Mouse (Mus musculus): ENCODE results near the gene Gmcl1. TPM values are rescaled to one million over a fixed set of nuclear protein-coding genes. Genes with fewer than 3 reads are reported as not detected.

Gene Gmcl1
- polyA plus RNA-seq (2015; fragmentation: Nextera tagmentation; extraction: Ambion mirVana), result 8.9 and 10.3 TPM in 2 replicates

DNA sequence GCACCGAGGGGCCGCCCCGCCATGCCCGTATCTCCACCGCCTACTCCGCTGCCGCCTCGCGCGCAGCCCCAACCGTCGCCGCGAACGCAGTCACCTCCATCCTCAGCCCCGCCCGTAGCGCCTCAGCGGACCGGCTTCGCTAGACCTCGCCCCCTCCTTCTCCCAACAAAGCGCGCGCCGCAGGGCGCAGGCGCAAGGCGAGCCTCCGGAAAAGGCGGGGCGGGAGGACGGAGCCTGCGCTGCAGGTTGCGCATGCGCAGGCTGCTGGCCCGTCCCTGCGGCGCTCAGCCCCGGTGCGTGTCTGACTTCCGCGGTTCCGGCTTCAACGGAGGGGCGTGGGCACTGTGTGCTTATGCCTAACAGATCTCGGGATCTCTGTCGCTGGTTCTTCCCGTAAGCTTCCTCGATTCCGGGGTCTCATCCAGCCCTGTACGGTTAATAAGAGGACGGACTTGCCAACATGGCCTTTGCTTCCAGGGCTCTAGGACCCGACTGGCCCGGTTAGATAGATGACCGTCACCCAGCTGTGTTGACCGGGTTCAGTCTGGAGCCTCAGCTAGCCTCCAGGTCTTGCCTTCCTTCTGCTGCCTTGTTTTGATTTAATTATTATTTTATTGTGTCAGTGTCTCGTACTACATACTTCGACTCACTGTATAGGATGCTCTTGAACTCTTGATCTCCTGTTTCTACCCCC lies at the start of gene Gmcl1:
Gene Gmcl1 (minus strand): TSS at position 201 of the 694 bp plus-strand sequence.
- peak within 1 kb of the TSS; percentile 93 for H3K27ac ChIP-seq
- no peaks in the 10 kb centered on the region for H3K36me3 ChIP-seq
- H3K4me3 ChIP-seq (replicated peaks), result peak within 1 kb of the TSS; percentile 93
- DNase-seq, result peak; percentile 97
- no peaks in the 10 kb centered on the region for H3K9me3 ChIP-seq (replicated peaks)
- no peaks in the 10 kb centered on the region for H3K27me3 ChIP-seq
- H3K4me2 ChIP-seq, result peak within 1 kb of the TSS; percentile 100
- ATAC-seq (ENCODE audit: low read depth), result peak; percentile 95
- H3K4me1 ChIP-seq (replicated peaks), result peaks cover 37% of the 10 kb centered on the region
- peak within 1 kb of the TSS; percentile 94 for H3K9ac ChIP-seq
- WGBS (ENCODE audit: insufficient replicate concordance), result under 1% methylated on average over 58 of the region's 59 CpGs

DNA sequence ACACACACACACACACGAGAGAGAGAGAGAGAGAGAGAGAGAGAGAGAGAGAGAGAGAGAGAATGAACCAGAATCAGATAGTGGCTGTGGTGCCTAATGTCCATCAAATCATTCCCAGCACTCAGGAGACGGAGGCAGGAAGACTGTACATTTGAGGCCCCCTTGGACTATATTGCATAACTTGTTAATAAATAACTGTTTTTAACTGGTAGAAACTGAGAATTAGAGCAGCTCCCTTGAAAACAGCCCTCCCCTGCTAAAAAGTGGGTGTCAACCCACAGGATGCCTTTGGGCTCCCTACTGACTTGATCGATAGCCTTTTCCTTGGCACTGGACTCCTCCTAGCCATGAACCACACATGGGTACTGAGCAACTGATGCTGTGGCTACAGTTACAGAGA lies 49.2 kb upstream of the Gmcl1 start:
- Histone ChIP-seq H3K4me3 (replicated peaks) (no peak overlapping the region), H3K9ac (no peak overlapping the region), H3K4me1 (replicated peaks) (peaks cover 5% of the 10 kb centered on the region; the same call in 1 of the 2 replicates), H3K36me3 (no peaks in the 10 kb centered on the region), H3K4me2 (no peak overlapping the region), H3K27ac (no peak overlapping the region), H3K27me3 (no peaks in the 10 kb centered on the region), H3K9me3 (replicated peaks) (no peaks in the 10 kb centered on the region)
- 0 out of 2 replicates have a peak, but pooled peaks have one; percentile 45 for ATAC-seq (ENCODE audit: low read depth)
- WGBS (ENCODE audit: insufficient replicate concordance), result 70% methylated on average over 2 of the region's 3 CpGs
- no peak for DNase-seq

- no peak overlapping the region for H3K4me3 ChIP-seq (replicated peaks)
- no peak overlapping the region for H3K4me2 ChIP-seq
- H3K36me3 ChIP-seq, result no peaks in the 10 kb centered on the region
- no peak for ATAC-seq (ENCODE audit: low read depth)
- H3K4me1 ChIP-seq (replicated peaks), result peaks cover 5% of the 10 kb centered on the region; the same call in 1 of the 2 replicates
- H3K27ac ChIP-seq, result 0 out of 2 replicates have a peak overlapping the region, but pooled peaks have one; percentile 5
- H3K27me3 ChIP-seq, result no peaks in the 10 kb centered on the region
- WGBS (ENCODE audit: insufficient replicate concordance), result 42% methylated on average over 2 of the region's 2 CpGs
- no peak for DNase-seq
- H3K9me3 ChIP-seq (replicated peaks), result no peaks in the 10 kb centered on the region
- no peak overlapping the region for H3K9ac ChIP-seq
Measured at GRCm38 (mm10) chr6:86781361-86781957, 48.3 kb upstream of the Gmcl1 start.

DNA sequence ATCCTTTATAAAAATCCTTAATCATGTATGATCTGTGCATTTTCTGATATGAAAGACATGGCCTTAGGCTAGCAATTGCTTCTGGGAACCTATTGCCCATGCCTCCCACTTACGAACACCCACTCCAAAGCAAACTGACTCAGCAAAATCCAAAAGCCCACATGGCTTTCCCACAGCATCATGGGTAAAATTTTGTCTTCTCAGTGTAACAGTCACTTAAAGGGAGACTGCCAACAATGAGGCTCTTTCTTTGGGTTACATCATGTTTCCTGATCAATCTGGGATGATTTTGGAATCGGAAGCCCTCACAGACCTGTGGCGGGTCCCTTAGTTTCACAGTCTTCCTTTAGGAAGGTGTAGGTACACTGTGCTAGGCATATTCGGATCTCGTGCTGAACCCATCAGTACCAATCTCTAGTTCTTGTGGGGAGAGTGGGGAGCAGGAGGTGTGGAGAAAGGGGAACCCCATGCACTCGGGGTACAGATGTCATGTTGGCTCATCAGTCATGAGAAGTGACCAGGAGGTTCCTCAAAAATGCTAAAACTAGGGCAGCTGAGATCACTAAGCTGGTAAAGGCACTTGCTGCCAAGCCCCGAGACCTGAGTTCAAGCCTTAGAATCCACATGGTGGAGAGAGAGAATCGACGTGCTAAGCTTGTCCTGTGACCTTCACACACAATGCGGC lies 45.9 kb upstream of the Gmcl1 start:
- Histone ChIP-seq H3K4me3 (replicated peaks) (no peak overlapping the region), H3K9me3 (replicated peaks) (no peaks in the 10 kb centered on the region), H3K27me3 (no peaks in the 10 kb centered on the region), H3K4me2 (no peak overlapping the region), H3K36me3 (no peaks in the 10 kb centered on the region), H3K27ac (no peak overlapping the region), H3K4me1 (replicated peaks) (peaks cover 5% of the 10 kb centered on the region; the same call in 1 of the 2 replicates), H3K9ac (no peak overlapping the region)
- 68% methylated on average over 10 of the region's 10 CpGs for WGBS (ENCODE audit: insufficient replicate concordance)
- ATAC-seq (ENCODE audit: low read depth), result no peak
- DNase-seq, result no peak

DNA sequence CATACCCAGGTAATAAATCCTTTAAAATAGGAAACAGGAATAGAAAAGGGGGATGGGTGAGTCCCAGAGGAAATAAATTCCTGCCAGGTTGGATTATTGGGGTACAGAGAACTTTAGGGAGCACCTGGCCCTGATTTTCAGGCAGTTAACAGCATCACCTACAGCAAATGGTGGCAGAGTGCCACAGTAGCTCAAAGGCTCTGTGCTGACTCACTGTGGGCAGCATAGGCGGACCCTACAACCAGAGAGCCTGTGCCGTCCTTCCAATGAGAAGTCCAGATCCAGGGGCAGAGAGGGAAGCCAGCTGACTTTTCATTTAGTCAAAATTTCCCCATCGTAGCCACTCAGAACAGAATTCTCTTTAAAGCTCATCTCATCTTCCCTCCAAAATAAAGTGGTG lies 44.0 kb upstream of the Gmcl1 start:
- peaks cover 5% of the 10 kb centered on the region; the same call in 1 of the 2 replicates for H3K4me1 ChIP-seq (replicated peaks)
- H3K9ac ChIP-seq, result no peak overlapping the region
- no peaks in the 10 kb centered on the region for H3K27me3 ChIP-seq
- no peak overlapping the region for H3K27ac ChIP-seq
- 35% methylated on average over 3 of the region's 3 CpGs for WGBS (ENCODE audit: insufficient replicate concordance)
- H3K4me3 ChIP-seq (replicated peaks), result no peak overlapping the region
- DNase-seq (no peak), ATAC-seq (ENCODE audit: low read depth) (no peak)
- H3K9me3 ChIP-seq (replicated peaks), result no peaks in the 10 kb centered on the region
- H3K4me2 ChIP-seq, result no peak overlapping the region
- no peaks in the 10 kb centered on the region for H3K36me3 ChIP-seq

GRCm38 (mm10) chr6:86776706-86777071 lies 43.5 kb upstream of the Gmcl1 start:
- Histone ChIP-seq H3K27me3 (no peaks in the 10 kb centered on the region), H3K4me3 (replicated peaks) (no peak overlapping the region), H3K9ac (no peak overlapping the region), H3K36me3 (no peaks in the 10 kb centered on the region), H3K4me1 (replicated peaks) (peaks cover 5% of the 10 kb centered on the region; the same call in 1 of the 2 replicates), H3K4me2 (no peak overlapping the region), H3K9me3 (replicated peaks) (no peaks in the 10 kb centered on the region), H3K27ac (no peak overlapping the region)
- no peak for ATAC-seq (ENCODE audit: low read depth)
- 58% methylated on average over 4 of the region's 4 CpGs for WGBS (ENCODE audit: insufficient replicate concordance)
- no peak for DNase-seq

- no peak for DNase-seq
- no peak overlapping the region for H3K9ac ChIP-seq
- H3K27me3 ChIP-seq, result no peaks in the 10 kb centered on the region
- no peaks in the 10 kb centered on the region for H3K4me1 ChIP-seq (replicated peaks)
- no peak overlapping the region for H3K4me3 ChIP-seq (replicated peaks)
- no peak overlapping the region for H3K4me2 ChIP-seq
- no peak for ATAC-seq (ENCODE audit: low read depth)
- 77% methylated on average over 8 of the region's 8 CpGs for WGBS (ENCODE audit: insufficient replicate concordance)
- H3K27ac ChIP-seq, result no peak overlapping the region
- H3K9me3 ChIP-seq (replicated peaks), result no peaks in the 10 kb centered on the region
- no peaks in the 10 kb centered on the region for H3K36me3 ChIP-seq
Measured at GRCm38 (mm10) chr6:86776001-86776705, 43.0 kb upstream of the Gmcl1 start.

DNA sequence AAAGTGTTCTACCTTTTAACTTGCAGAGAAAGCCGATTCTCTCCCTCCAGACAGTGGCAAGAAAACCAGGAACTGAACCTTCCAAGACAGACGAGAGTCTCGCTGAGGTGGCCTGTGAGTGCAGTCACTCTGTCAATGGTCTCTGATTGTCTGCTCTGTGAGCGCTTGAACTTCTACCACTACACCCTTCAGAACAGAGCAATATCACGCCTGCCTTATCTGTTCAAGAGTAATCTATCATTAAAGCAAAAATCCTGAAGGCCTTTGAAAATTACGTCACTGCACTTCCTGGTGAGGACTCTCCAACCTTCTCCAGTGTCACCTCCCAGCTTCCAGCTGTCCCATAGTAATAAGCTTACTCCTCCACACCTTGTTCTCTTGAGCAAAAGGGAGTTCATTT lies 41.8 kb upstream of the Gmcl1 start:
- WGBS (ENCODE audit: insufficient replicate concordance), result 65% methylated on average over 6 of the region's 6 CpGs
- Histone ChIP-seq H3K4me3 (replicated peaks) (no peak overlapping the region), H3K27me3 (no peaks in the 10 kb centered on the region), H3K9ac (no peak overlapping the region), H3K4me1 (replicated peaks) (no peaks in the 10 kb centered on the region), H3K27ac (no peak overlapping the region), H3K4me2 (no peak overlapping the region), H3K9me3 (replicated peaks) (no peaks in the 10 kb centered on the region), H3K36me3 (no peaks in the 10 kb centered on the region)
- ATAC-seq (ENCODE audit: low read depth) (no peak), DNase-seq (no peak)

- no peak for DNase-seq
- no peaks in the 10 kb centered on the region for H3K4me1 ChIP-seq (replicated peaks)
- H3K4me3 ChIP-seq (replicated peaks), result no peak overlapping the region
- no peaks in the 10 kb centered on the region for H3K9me3 ChIP-seq (replicated peaks)
- WGBS (ENCODE audit: insufficient replicate concordance), result 40% methylated on average over 4 of the region's 4 CpGs
- H3K4me2 ChIP-seq, result no peak overlapping the region
- no peak for ATAC-seq (ENCODE audit: low read depth)
- H3K36me3 ChIP-seq, result no peaks in the 10 kb centered on the region
- no peak overlapping the region for H3K27ac ChIP-seq
- no peaks in the 10 kb centered on the region for H3K27me3 ChIP-seq
- no peak overlapping the region for H3K9ac ChIP-seq
Measured at GRCm38 (mm10) chr6:86773830-86774229, 40.6 kb upstream of the Gmcl1 start.

GRCm38 (mm10) chr6:86772631-86773030 lies 39.4 kb upstream of the Gmcl1 start:
- ATAC-seq (ENCODE audit: low read depth) (no peak), DNase-seq (no peak)
- Histone ChIP-seq H3K9me3 (replicated peaks) (no peaks in the 10 kb centered on the region), H3K4me1 (replicated peaks) (no peaks in the 10 kb centered on the region), H3K27me3 (no peaks in the 10 kb centered on the region), H3K27ac (no peak overlapping the region), H3K36me3 (no peaks in the 10 kb centered on the region), H3K4me2 (no peak overlapping the region), H3K4me3 (replicated peaks) (no peak overlapping the region), H3K9ac (no peak overlapping the region; the same call in 1 of the 2 replicates)
- WGBS (ENCODE audit: insufficient replicate concordance), result 59% methylated on average over 7 of the region's 7 CpGs

DNA sequence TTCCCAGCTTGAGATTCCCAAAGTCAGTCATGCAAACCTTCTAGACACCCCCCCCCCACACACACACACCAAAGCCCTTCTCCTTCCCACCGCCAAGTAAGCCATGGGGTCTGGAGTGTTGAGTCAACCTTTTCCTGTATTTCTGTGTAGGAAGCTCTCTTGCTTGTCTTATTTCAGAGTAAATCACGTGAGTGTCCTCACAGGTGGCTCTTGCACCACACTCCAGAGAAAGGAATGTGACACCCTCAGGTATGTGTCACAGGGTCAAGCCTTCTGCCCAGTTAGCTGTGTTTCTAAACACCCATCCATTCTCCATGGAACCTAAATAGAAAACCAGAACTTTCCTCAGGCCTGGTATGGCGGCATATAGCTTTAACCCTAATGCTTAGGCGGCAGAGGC lies 35.8 kb upstream of the Gmcl1 start:
- no peak for ATAC-seq (ENCODE audit: low read depth)
- H3K9ac ChIP-seq, result no peak overlapping the region
- H3K4me3 ChIP-seq (replicated peaks), result no peak overlapping the region
- H3K36me3 ChIP-seq, result no peaks in the 10 kb centered on the region
- WGBS (ENCODE audit: insufficient replicate concordance), result 62% methylated on average over 4 of the region's 4 CpGs
- H3K27ac ChIP-seq, result no peak overlapping the region
- H3K4me1 ChIP-seq (replicated peaks), result 0 out of 2 replicates have a peak, but pooled peaks cover 3% of the 10 kb centered on the region
- no peak overlapping the region for H3K4me2 ChIP-seq
- DNase-seq, result no peak
- no peaks in the 10 kb centered on the region for H3K27me3 ChIP-seq
- no peaks in the 10 kb centered on the region for H3K9me3 ChIP-seq (replicated peaks)

All from liver, embryonic 13.5 days (tissue).